Mouse (Mus musculus) liver, embryonic 13.5 days (tissue): ENCODE data around the gene Rack1. TPM values are rescaled to one million over a fixed set of nuclear protein-coding genes. Genes with fewer than 3 reads are reported as not detected.
"Not testable (repeated sequence)": the region's sequence is repeated elsewhere in the genome, so short reads cannot be mapped to it uniquely, and the experiment has no call there.

Experiments
- ATAC-seq: fragments of 200-750 bp; cut with Nextera tagmentation; 2 replicates; pipeline ENCODE4 v1.8.0; 2017; ENCODE audit warnings: low read depth, mild to moderate bottlenecking, moderate number of reproducible peaks, moderate library complexity
- DNase-seq: peaks from one replicate; pipeline ENCODE4 v3.0.0; 2022
- H3K27ac ChIP-seq: fragments of 300-500 bp; sonication (generic); 2 replicates; pipeline ENCODE4 v1.5.1; 2015; ENCODE audit warnings: moderate library complexity, mild to moderate bottlenecking, inconsistent platforms
- H3K27me3 ChIP-seq: fragments of 300-500 bp; sonication (generic); 2 replicates; pipeline ENCODE4 v1.6.1; 2015; ENCODE audit warnings: mild to moderate bottlenecking, inconsistent platforms
- H3K36me3 ChIP-seq: fragments of 300-500 bp; sonication (generic); 2 replicates; pipeline ENCODE4 v1.6.1; 2015; ENCODE audit warnings: mild to moderate bottlenecking, inconsistent platforms
- H3K4me1 ChIP-seq: fragments of 300-500 bp; sonication (generic); replicated peaks from 2 replicates; pipeline ENCODE4 v1.6.1; 2015; ENCODE audit warnings: inconsistent platforms
- H3K4me2 ChIP-seq: fragments of 300-500 bp; sonication (generic); 2 replicates; pipeline ENCODE4 v1.6.1; 2015; ENCODE audit warnings: inconsistent platforms, mild to moderate bottlenecking, moderate library complexity
- H3K4me3 ChIP-seq: fragments of 300-500 bp; sonication (generic); replicated peaks from 2 replicates; pipeline ENCODE4 v1.5.1; 2015; ENCODE audit warnings: mild to moderate bottlenecking, inconsistent platforms
- H3K9ac ChIP-seq: fragments of 300-500 bp; sonication (generic); 2 replicates; pipeline ENCODE4 v1.6.1; 2015; ENCODE audit warnings: mild to moderate bottlenecking, inconsistent platforms
- H3K9me3 ChIP-seq: fragments of 300-500 bp; sonication (generic); replicated peaks from 2 replicates; pipeline ENCODE4 v1.6.1; 2016; ENCODE audit warnings: inconsistent platforms
- WGBS: fragments of 180-500 bp; shearing (Covaris S2); methylation state at CpG from one replicate; pipeline ENCODE4 v1.1.7; 2015; ENCODE audit not compliant: insufficient replicate concordance; 5-methylcytosine and 5-hydroxymethylcytosine counted together
- polyA plus RNA-seq: library from polyadenylated mRNA; unstranded; fragments of >200 nt; fragmentation: Nextera tagmentation; extraction: Ambion mirVana; gene quantifications from 2 replicates; pipeline ENCODE4 v1.2.1, GENCODE M21; 2015

The Rack1 gene
- polyA plus RNA-seq, 1 experiment from 2014 or later, result 710 TPM

DNA sequence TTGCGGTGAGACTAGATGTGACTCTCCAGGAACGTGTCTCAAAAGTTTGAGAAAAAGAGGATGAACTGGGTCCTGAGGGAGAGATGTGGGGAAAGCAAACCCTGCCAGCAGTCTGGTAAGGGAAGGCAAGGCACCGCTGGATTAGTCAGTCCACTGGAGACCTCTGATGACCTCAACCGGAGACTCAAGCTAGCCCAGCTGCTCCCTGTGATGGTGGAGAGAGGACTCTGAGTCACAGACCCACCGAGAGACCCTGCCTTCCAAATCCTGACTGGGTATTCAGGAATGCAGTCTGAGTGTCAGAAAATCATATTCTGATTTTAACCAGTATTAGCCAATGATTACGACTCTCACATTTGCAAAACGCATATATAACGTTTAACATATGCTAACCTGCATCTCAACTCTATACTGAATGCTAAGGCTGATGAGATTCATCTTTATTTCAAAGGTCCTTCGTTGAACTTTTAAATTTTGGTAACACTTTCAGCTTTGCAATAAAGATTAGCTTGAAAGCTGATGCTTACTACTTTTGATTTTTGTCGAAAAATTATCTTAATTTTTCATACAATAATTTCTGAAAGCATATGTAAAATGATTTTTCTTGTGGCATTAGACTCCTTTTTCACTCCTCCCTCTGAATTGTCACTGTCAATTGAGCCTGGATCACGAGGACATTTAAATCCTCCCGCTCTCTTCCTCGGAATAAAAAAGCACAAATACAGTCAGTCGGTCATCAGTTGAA is 22.8 kb downstream of the Rack1 start:
- H3K4me2 ChIP-seq, result peak overlapping the region; percentile 85
- peaks cover 1% of the 10 kb centered on the region; the same call in 1 of the 2 replicates for H3K36me3 ChIP-seq
- no peak for DNase-seq
- H3K27me3 ChIP-seq, result peaks cover 26% of the 10 kb centered on the region
- H3K4me3 ChIP-seq, result peak overlapping the region; percentile 61
- H3K9ac ChIP-seq, result peak overlapping the region; percentile 47; the same call in 1 of the 2 replicates
- peaks cover 4% of the 10 kb centered on the region; the same call in 1 of the 2 replicates for H3K9me3 ChIP-seq
- 31% methylated on average over 14 of the region's 14 CpGs for WGBS
- H3K4me1 ChIP-seq, result peaks cover 57% of the 10 kb centered on the region
- ATAC-seq, result no peak
- no peak overlapping the region for H3K27ac ChIP-seq

GRCm38 (mm10) chr11:48823536-48823972 is 23.4 kb downstream of the Rack1 start:
- H3K36me3 ChIP-seq, result peaks cover 3% of the 10 kb centered on the region; the same call in 1 of the 2 replicates
- H3K9me3 ChIP-seq, result peaks cover 6% of the 10 kb centered on the region; the same call in 1 of the 2 replicates
- peaks cover 27% of the 10 kb centered on the region for H3K27me3 ChIP-seq
- DNase-seq (peak; percentile 76), ATAC-seq (peak; percentile 74)
- peak overlapping the region; percentile 85 for H3K4me2 ChIP-seq
- H3K4me3 ChIP-seq, result peak overlapping the region; percentile 61
- H3K9ac ChIP-seq, result peak overlapping the region; percentile 59
- no peak overlapping the region for H3K27ac ChIP-seq
- under 1% methylated on average over 15 of the region's 15 CpGs for WGBS
- H3K4me1 ChIP-seq, result peaks cover 57% of the 10 kb centered on the region

- 7% methylated on average over 22 of the region's 22 CpGs for WGBS
- ATAC-seq (no peak), DNase-seq (no peak)
- peaks cover 51% of the 10 kb centered on the region for H3K4me1 ChIP-seq
- H3K27me3 ChIP-seq, result peaks cover 27% of the 10 kb centered on the region
- H3K9ac ChIP-seq, result peak overlapping the region; percentile 59
- H3K4me3 ChIP-seq, result peak overlapping the region; percentile 61
- H3K4me2 ChIP-seq, result peak overlapping the region; percentile 85
- peaks cover 3% of the 10 kb centered on the region; the same call in 1 of the 2 replicates for H3K36me3 ChIP-seq
- H3K9me3 ChIP-seq, result peaks cover 6% of the 10 kb centered on the region; the same call in 1 of the 2 replicates
- no peak overlapping the region for H3K27ac ChIP-seq
These were observed 24.2 kb downstream of the Rack1 start for GRCm38 (mm10) chr11:48824311-48824830.

DNA sequence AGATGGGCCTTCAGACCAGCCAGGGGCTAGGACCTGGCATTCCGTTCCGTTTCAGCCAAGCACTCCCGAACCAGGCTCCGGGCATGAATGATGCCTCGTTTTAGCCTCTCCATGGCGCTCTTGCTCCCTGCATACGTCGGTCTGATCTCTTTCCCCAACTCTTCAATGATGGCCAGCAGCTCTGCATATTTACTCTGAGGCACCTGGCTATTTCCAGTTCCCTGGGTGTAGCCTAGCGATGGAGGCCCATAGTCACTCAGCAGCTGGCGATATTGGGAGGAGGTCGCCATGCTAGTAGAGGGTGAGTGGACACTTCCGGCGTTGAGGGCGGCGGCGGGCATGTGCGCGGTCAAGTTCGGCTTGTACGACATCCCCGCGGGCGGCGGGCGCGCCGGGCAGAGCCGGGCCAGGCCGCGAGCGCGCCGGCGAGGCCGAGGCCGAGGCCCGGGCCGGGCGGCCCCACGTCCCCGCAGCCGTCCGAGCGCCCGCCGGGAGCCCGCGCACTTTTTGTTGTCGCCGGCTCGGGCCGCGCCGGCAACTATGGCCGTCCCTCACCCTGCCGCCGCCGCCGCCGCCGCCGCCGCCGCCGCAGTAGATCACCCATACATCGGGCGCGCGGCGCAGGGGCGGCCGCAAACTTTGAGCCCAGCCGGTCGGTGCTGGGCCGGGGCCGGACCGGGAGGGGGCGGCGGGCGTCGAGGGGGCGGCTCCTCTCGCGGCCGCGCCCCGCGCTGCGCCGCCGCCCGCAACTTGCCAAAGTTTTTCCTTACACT is 26.0 kb downstream of the Rack1 start, which contains the start of the genes Trim7 and Gm12184:
TSS of gene Trim7 (plus strand) at position 162 of the 773 bp plus-strand sequence.
TSS of gene Gm12184 (minus strand) at position 677 of the 773 bp plus-strand sequence.
- H3K9me3 ChIP-seq, H3K27ac ChIP-seq, H3K36me3 ChIP-seq: not testable (repeated sequence)
- peak within 1 kb of the TSS; percentile 64 for H3K9ac ChIP-seq
- H3K4me2 ChIP-seq, result peak within 1 kb of the TSS; percentile 85
- ATAC-seq, result peak; percentile 74
- peak; percentile 49 for DNase-seq
- 1% methylated on average over 37 of the region's 92 CpGs for WGBS
- peaks cover 34% of the 10 kb centered on the region for H3K4me1 ChIP-seq
- peak within 1 kb of the TSS; percentile 61 for H3K4me3 ChIP-seq
- H3K27me3 ChIP-seq, result peaks cover 27% of the 10 kb centered on the region

DNA sequence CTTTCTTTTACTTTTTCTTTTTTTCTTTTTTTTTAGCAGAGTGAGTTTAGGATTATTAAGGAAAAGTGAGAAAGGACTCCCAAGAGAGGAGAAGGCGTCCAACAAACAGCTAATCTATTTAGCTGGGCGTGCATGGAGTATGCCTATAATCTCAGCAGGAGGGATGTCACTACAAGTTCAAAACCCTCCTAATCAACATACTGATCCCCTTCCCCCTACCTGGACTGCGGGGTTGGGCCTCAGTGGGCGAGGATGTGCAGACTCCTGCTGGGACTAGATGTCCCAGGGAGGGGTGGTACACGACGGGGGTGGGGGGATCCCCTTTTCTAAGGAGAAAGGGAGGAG is 26.6 kb downstream of the Rack1 start:
- H3K4me2 ChIP-seq, result peak overlapping the region; percentile 79
- H3K4me3 ChIP-seq, result peak overlapping the region; percentile 60
- peak overlapping the region; percentile 64 for H3K9ac ChIP-seq
- H3K27me3 ChIP-seq, result peaks cover 27% of the 10 kb centered on the region
- no peak overlapping the region for H3K27ac ChIP-seq
- WGBS, result 6% methylated on average over 6 of the region's 6 CpGs
- DNase-seq (no peak), ATAC-seq (no peak)
- H3K4me1 ChIP-seq, result peaks cover 34% of the 10 kb centered on the region
- peaks cover 3% of the 10 kb centered on the region; the same call in 1 of the 2 replicates for H3K36me3 ChIP-seq
- H3K9me3 ChIP-seq, result peaks cover 6% of the 10 kb centered on the region; the same call in 1 of the 2 replicates

- no peak overlapping the region for H3K27ac ChIP-seq
- peaks cover 6% of the 10 kb centered on the region; the same call in 1 of the 2 replicates for H3K9me3 ChIP-seq
- no peak overlapping the region for H3K9ac ChIP-seq
- H3K27me3 ChIP-seq, result peaks cover 27% of the 10 kb centered on the region
- peaks cover 33% of the 10 kb centered on the region for H3K4me1 ChIP-seq
- H3K4me3 ChIP-seq, result no peak overlapping the region
- ATAC-seq, result no peak
- H3K36me3 ChIP-seq, result peaks cover 3% of the 10 kb centered on the region; the same call in 1 of the 2 replicates
- no peak for DNase-seq
- no peak overlapping the region for H3K4me2 ChIP-seq
- 69% methylated on average over 6 of the region's 6 CpGs for WGBS
These were observed 27.8 kb downstream of the Rack1 start for GRCm38 (mm10) chr11:48827926-48828325.

DNA sequence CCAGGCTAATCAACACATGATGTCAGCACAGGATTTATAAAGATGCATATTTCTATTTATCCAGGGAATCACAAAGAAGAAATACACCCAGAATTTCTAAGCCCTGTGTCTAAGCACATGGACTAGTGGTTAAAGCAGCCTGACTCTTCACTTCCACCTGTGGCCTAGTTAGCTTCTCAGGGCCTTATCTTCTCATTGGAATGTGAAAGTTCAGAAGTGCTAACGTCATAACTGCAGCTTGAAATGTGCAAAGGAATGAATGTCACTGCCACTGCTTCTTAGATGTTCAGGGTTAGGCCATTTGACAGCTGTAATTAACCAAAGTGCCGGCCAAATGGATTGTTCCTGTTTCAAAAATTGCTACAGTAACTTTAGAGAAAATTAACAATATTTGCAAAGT is 30.1 kb downstream of the Rack1 start:
- Histone ChIP-seq H3K4me1 (peaks cover 21% of the 10 kb centered on the region), H3K4me2 (no peak overlapping the region), H3K9ac (no peak overlapping the region), H3K27me3 (peaks cover 14% of the 10 kb centered on the region; the same call in 1 of the 2 replicates), H3K36me3 (peaks cover 3% of the 10 kb centered on the region; the same call in 1 of the 2 replicates), H3K4me3 (no peak overlapping the region), H3K9me3 (peaks cover 6% of the 10 kb centered on the region; the same call in 1 of the 2 replicates), H3K27ac (no peak overlapping the region)
- 41% methylated on average over 2 of the region's 2 CpGs for WGBS
- ATAC-seq (no peak), DNase-seq (no peak)

- peaks cover 23% of the 10 kb centered on the region for H3K27me3 ChIP-seq
- WGBS, result 50% methylated on average over 2 of the region's 2 CpGs
- no peak overlapping the region for H3K4me2 ChIP-seq
- no peak overlapping the region for H3K27ac ChIP-seq
- ATAC-seq (no peak), DNase-seq (no peak)
- H3K9ac ChIP-seq, result no peak overlapping the region
- H3K36me3 ChIP-seq, result peaks cover 3% of the 10 kb centered on the region; the same call in 1 of the 2 replicates
- peaks cover 6% of the 10 kb centered on the region; the same call in 1 of the 2 replicates for H3K9me3 ChIP-seq
- no peak overlapping the region for H3K4me3 ChIP-seq
- H3K4me1 ChIP-seq, result peaks cover 26% of the 10 kb centered on the region
These were observed 31.1 kb downstream of the Rack1 start for GRCm38 (mm10) chr11:48831273-48831672.

DNA sequence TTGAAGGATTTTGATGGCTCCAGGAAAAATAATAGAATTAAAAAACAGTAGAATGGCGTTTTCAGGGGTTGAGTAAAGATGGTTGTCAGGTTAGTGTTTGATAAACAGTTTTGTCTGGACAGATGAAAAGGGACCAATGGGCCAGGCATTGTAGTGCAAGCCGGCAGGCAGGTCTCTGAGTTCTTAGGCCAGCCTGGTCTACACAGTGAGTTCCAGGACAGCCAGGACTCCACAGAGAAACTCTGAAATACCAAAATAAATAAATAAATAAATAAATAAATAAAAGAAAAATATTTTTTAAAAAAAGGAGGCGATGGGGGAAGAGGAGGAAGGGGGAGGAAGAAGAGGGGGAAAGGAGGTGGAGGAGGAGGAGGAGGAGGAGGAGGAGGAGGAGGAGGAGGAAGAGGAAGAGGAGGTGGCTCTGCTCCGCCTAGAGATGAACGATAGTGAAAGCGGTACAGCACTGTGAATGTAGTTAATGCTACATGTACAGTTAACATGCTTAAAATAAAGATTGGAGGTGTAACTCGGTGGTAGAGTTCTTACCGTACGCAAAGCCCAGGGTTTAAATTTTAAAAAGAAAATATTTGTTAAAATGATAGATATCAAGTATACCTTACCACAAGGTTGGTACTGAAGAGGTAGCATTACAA is 33.1 kb downstream of the Rack1 start:
- Histone ChIP-seq H3K4me1 (peaks cover 32% of the 10 kb centered on the region), H3K4me3 (peak overlapping the region; percentile 66), H3K9ac (peak overlapping the region; percentile 41; the same call in 1 of the 2 replicates), H3K9me3 (no peaks in the 10 kb centered on the region), H3K27ac (peak overlapping the region; percentile 54), H3K36me3 (no peaks in the 10 kb centered on the region), H3K4me2 (peak overlapping the region; percentile 77), H3K27me3 (peaks cover 30% of the 10 kb centered on the region)
- WGBS, result 17% methylated on average over 8 of the region's 9 CpGs
- ATAC-seq, result peak; percentile 71
- no peak for DNase-seq

DNA sequence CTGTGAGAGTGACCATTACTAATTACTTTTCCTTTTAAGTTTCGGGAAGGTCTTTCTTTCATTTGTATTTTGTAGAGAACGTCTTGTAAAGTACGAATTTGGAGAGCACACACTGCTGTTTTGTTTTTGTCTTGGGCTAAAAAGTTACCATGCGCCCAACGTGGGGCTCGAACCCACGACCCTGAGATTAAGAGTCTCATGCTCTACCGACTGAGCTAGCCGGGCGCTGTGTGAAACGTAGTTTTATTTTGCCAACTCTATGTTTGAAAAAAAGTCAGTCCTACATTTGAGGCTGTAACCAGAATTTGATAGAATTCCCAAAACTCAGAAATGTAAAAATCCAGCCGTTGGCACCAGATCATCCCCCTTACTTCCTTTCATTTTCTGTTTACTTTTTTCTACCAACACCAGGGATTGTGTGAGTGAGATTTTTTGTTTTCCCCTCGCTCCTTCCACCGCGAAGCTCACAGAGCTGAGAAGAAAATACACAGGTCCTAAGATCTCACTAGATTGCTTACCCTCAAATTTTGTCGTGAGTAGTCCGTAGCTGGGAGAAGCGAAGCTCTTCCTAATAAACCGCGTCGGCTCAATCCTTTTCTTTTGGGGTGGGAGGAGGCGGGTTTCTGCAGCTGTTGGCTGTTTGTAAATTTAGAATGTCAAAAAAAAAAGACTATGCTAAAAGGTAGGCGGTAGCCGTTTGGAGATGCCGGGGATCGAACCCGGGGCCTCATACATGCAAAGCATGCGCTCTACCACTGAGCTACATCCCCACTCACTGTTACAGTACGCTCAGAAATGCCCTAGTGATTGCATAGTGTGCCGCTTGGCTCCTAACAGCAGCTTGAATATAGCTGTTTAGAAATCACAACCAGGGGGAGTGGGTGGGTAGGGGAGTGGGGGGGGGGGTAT is 33.9 kb downstream of the Rack1 start:
- peak overlapping the region; percentile 77 for H3K4me2 ChIP-seq
- H3K9me3 ChIP-seq, result no peaks in the 10 kb centered on the region
- H3K4me1 ChIP-seq, result peaks cover 37% of the 10 kb centered on the region
- H3K27me3 ChIP-seq, result peaks cover 35% of the 10 kb centered on the region
- WGBS, result under 1% methylated on average over 30 of the region's 30 CpGs
- peak overlapping the region; percentile 60 for H3K27ac ChIP-seq
- DNase-seq (peak; percentile 89), ATAC-seq (peak; percentile 84)
- H3K4me3 ChIP-seq, result peak overlapping the region; percentile 66
- H3K36me3 ChIP-seq, result no peaks in the 10 kb centered on the region
- H3K9ac ChIP-seq, result peak overlapping the region; percentile 74
